Mouse (Mus musculus) kidney, postnatal 36 days (tissue): ENCODE results near the gene Sufu.

Experiments used
- DNase-seq, 2 experiments: peaks; one replicate each; pipeline ENCODE4 v3.0.0; 2021 to 2022; ENCODE audit warnings: mixed read lengths in 2 of 2

Sufu gene

GRCm38 (mm10) chr19:46533066-46533465 lies 136.4 kb downstream of the Sufu start:
- no peak for DNase-seq

- DNase-seq: no peak
Observed at GRCm38 (mm10) chr19:46533525-46533924, 136.8 kb downstream of the Sufu start.

- DNase-seq: peak in 1 of 2 experiments; percentile 6
Observed at GRCm38 (mm10) chr19:46534542-46535098, 137.9 kb downstream of the Sufu start.

GRCm38 (mm10) chr19:46537357-46537756 lies 140.7 kb downstream of the Sufu start:
- DNase-seq: no peak

GRCm38 (mm10) chr19:46538213-46538612 lies 141.5 kb downstream of the Sufu start:
- DNase-seq: peak in 1 of 2 experiments; percentile 46
